Mouse (Mus musculus): ENCODE results near the gene Dynlt1c. TPM values are rescaled to one million over a fixed set of nuclear protein-coding genes. Genes with fewer than 3 reads are reported as not detected.
"Not testable (repeated sequence)": the region's sequence is repeated elsewhere in the genome, so short reads cannot be mapped to it uniquely, and the experiment has no call there.

Dynlt1c gene
- total RNA-seq, 2 experiments from 2014 or later: 6.7 to 12.9 TPM

DNA sequence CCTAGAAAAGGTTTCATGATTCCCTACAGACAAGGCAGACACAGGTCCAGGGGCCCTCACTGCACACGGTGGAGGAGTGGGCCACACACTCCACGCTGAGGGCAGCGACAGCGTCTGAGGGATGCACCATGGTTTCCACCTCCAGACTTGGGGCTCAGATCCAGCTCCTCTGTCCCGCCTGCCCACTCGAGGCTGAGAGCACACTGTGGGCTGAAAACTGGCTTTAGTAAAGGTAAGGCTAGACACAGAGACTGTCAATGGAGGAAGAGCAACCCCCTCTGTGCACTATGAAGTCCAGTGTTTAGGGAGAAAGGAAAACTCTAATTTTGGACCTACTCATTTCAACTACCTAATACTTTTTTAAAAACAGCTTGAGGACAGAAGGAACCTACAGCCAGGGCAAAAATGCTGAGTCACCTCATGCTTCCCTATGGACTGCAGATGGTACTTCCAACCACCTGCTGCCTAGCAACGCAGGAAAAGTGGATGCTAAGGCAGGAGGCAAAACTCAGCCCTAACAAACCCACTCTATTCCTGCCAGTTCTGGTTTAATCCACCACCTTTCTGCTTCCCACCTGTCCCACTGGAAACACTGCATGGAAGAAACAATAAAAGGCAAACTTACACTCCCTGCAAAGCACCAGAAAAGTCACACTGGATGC is 49.6 kb downstream of the Dynlt1c start:
- not testable (repeated sequence) for DNase-seq (ENCODE audit: low spot score in 2 of 2)

DNA sequence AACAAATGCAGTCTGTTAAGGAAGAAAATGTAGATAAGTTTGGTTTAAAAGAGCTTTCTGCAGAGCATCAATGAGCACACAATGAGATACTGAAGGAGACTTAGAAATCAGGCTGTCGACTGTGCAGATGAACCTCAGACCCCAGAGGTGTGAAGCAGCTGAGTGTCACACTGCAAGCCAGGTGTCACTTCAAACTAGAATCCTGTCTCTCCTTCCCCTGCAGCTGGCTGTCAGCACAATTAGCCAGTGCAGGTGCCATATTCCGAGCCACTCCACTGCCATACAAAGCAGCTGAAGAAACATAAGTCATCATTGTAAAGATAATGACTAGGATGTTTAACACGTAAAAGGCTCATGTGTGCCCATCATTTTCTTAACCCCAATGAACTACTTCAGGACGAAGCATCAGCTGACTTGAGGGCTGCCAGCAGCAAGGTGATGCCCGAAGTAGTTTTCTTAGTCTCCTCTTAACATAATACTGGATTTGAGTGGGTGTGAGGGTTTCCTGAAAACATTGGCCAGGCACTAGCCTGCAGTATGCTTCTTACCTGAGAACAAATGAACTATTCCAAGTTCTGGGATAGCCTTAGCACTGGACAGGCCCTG is 52.0 kb downstream of the Dynlt1c start:
- not testable (repeated sequence) for DNase-seq (ENCODE audit: low spot score in 2 of 2)

DNA sequence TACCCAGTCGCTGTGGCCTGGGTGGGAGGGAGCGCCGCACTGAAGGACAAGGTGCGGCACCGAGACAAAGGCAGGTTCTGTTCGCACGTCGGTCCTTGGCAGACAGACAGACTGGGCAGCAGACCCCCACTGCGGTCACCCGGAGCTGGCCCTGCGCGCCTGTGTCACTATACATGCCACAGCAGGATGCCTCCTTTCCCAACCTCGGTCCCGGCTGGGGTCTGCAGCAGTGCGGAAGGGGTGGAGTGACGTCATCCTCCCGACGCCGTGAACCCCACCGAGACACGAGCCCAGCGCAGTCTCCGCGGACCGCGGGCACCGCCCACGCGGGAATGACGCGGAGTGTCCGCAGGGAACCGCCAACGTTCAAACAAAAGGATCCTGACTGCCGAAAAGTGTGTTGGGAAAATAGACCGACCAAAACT is 53.6 kb downstream of the Dynlt1c start:
- DNase-seq (ENCODE audit: low spot score in 2 of 2): peak in 1 of 2 experiments; percentile 62

DNA sequence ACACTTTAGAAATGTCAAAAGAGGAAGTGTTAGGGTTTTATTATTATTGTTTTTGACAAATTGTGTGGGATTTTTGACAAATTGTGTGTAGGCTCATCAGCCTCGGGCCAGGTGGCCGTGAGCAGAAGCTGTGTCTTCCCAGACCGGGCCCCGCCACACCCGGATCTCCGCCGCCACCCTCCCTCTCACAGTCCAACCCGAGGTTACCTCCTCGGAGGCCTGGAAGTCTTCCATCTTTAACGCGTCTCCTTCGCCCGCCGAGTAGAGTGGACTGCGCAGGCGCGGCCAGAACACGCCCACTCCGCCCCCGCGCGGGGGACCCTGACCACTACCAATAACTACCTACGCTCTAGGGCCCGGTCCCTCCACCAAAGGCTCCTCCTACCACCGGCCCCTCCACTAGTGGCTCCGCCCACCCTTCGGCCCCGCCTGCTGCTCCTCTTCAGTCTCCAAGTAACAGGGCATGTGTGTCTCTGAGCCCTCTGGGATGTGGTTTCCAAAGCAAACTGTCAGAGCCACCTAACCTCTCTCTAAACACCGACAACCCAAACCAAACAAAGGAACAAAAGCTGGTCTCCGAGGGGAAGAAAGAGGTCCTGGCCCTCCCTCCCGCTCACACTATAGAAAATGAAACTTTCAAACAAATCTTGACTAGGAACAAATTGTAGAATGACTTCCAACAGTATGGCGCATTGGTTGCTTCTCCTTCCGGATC is 54.3 kb downstream of the Dynlt1c start, which contains the start of gene Dynlt1f:
Gene Dynlt1f (minus strand): TSS at position 334 of the 715 bp plus-strand sequence.
- peak in 1 of 2 experiments; percentile 48 for DNase-seq (ENCODE audit: low spot score in 2 of 2)

DNA sequence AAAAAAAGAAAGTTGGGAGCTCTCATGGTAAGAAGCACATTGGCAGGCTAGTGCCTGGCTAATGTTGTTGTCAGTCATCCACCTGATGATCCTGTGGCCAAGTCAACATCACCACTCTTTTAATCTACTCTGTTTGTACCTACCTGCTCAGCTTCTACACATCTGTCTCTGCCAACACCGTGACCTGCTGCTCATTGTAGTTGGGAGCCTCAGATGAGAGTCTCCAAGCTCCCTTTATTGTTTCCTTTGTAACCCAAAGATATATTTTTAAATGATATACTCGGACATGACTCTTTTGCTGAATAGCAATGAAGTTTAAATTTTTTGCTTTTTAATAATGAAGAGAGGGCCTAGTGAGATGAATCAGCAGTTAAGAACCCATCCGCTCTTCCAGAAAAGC is 55.0 kb downstream of the Dynlt1c start:
- DNase-seq (ENCODE audit: low spot score in 2 of 2): not testable (repeated sequence)

DNA sequence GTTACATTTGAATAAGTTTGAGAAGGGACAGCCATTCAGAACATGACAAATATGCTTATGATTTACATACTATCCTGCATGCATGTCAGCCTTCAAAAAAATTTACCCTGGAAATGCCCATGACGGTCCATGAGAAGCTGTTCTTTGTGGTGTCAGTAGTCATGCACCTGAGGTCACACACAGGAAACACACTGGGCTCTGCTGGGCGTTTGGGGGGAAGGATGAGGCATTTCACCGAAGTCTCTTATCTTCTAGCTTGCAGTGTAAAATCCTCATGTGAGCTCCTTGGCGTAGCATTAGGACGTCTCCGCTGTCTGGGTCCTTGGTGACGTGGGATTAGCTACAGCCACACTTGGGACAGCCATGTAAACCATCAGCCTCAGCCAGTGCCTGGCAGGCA is 57.3 kb downstream of the Dynlt1c start, which contains the start of gene Sytl3:
Gene Sytl3 (plus strand): TSS at position 293 of the 400 bp plus-strand sequence.
- DNase-seq (ENCODE audit: low spot score in 2 of 2): peak in 1 of 2 experiments; percentile 11

Other genes with a start within 250 kb of the Dynlt1c start
- 100 to 1,000 TPM; 128 to 146 TPM for gene Dynlt1b, start 171.6 kb upstream of the Dynlt1c start, total RNA-seq (2021)
- 100 to 1,000 TPM; 121 to 140 TPM for gene Dynlt1f, start 54.2 kb downstream of the Dynlt1c start, total RNA-seq (2021)
- gene Sytl3, start 57.4 kb downstream of the Dynlt1c start, total RNA-seq (2021): 1 to 10 TPM in 1 of 2 experiments, under 1 TPM in 1; 0.86 to 1.7 TPM
- gene Ezr, start 181.1 kb downstream of the Dynlt1c start, total RNA-seq (2021): 10 to 100 TPM; 14.3 to 18.9 TPM

All from gastrocnemius, postnatal 4 days (tissue).